Mouse (Mus musculus) 416B (cell line): ENCODE data around the gene Ube2cbp.

Source experiments
- DNase-seq: peaks from one replicate; pipeline ENCODE4 v3.0.0; 2011; ENCODE audit warnings: low read depth

Ube2cbp gene

GRCm38 (mm10) chr9:86423331-86423730 is 41.4 kb downstream of the Ube2cbp start:
- DNase-seq = no peak

- peak; percentile 10 for DNase-seq
Measured at GRCm38 (mm10) chr9:86419366-86419765, 45.4 kb downstream of the Ube2cbp start.

- DNase-seq = no peak
Measured at GRCm38 (mm10) chr9:86417971-86418370, 46.8 kb downstream of the Ube2cbp start.

GRCm38 (mm10) chr9:86395785-86396184 is 69.0 kb downstream of the Ube2cbp start:
- DNase-seq = no peak

- peak; percentile 41 for DNase-seq
Measured at GRCm38 (mm10) chr9:86395012-86395411, 69.7 kb downstream of the Ube2cbp start.

GRCm38 (mm10) chr9:86393586-86394272 is 71.0 kb downstream of the Ube2cbp start:
- peak; percentile 40 for DNase-seq

- DNase-seq = no peak
Measured at GRCm38 (mm10) chr9:86391467-86391866, 73.3 kb downstream of the Ube2cbp start.

- no peak for DNase-seq
Measured at GRCm38 (mm10) chr9:86390713-86391112, 74.0 kb downstream of the Ube2cbp start.

GRCm38 (mm10) chr9:86388538-86388937 is 76.2 kb downstream of the Ube2cbp start:
- no peak for DNase-seq

GRCm38 (mm10) chr9:86376923-86377322 is 87.8 kb downstream of the Ube2cbp start:
- DNase-seq = peak; percentile 54

- DNase-seq = no peak
Measured at GRCm38 (mm10) chr9:86372783-86373567, 91.8 kb downstream of the Ube2cbp start.

- no peak for DNase-seq
Measured at GRCm38 (mm10) chr9:86369208-86369607, 95.5 kb downstream of the Ube2cbp start.

- DNase-seq = peak; percentile 55
Measured at GRCm38 (mm10) chr9:86360536-86360935, 104.2 kb downstream of the Ube2cbp start.

- peak; percentile 61 for DNase-seq
Measured at GRCm38 (mm10) chr9:86355851-86356250, 108.9 kb downstream of the Ube2cbp start.

- no peak for DNase-seq
Measured at GRCm38 (mm10) chr9:86351491-86351890, 113.3 kb downstream of the Ube2cbp start.

GRCm38 (mm10) chr9:86336792-86337191 is 128.0 kb downstream of the Ube2cbp start:
- no peak for DNase-seq

GRCm38 (mm10) chr9:86336361-86336760 is 128.4 kb downstream of the Ube2cbp start:
- no peak for DNase-seq

- no peak for DNase-seq
Measured at GRCm38 (mm10) chr9:86335588-86335987, 129.2 kb downstream of the Ube2cbp start.

GRCm38 (mm10) chr9:86334357-86334756 is 130.4 kb downstream of the Ube2cbp start:
- no peak for DNase-seq

- DNase-seq = no peak
Measured at GRCm38 (mm10) chr9:86330591-86330990, 134.2 kb downstream of the Ube2cbp start.

GRCm38 (mm10) chr9:86328270-86328669 is 136.5 kb downstream of the Ube2cbp start:
- no peak for DNase-seq

GRCm38 (mm10) chr9:86327341-86327740 is 137.4 kb downstream of the Ube2cbp start:
- DNase-seq = no peak

- no peak for DNase-seq
Measured at GRCm38 (mm10) chr9:86324772-86325171, 140.0 kb downstream of the Ube2cbp start.
